Mouse (Mus musculus) MEL (cell line): Measurements from ENCODE around the gene Mpzl3. TPM values are rescaled to one million over a fixed set of nuclear protein-coding genes. Genes with fewer than 3 reads are reported as not detected.

Experiments used
- DNase-seq: peaks from one replicate; pipeline ENCODE4 v3.0.0; 2011; ENCODE audit warnings: low read depth, low spot score
- H3K27ac ChIP-seq: 2 replicates; pipeline ENCODE4 v1.5.1; 2012; ENCODE audit warnings: low read depth, mild to moderate bottlenecking, control low read depth, low read length, moderate library complexity; ENCODE audit not compliant: control insufficient read depth
- H3K27me3 ChIP-seq, 2 experiments: fragments of 150-350 bp in 1 of 2; sonication (generic) in 1 of 2; 2 replicates each; pipeline ENCODE4 v1.6.1; 2012; ENCODE audit warnings: low read length in 2 of 2, mild to moderate bottlenecking in 2 of 2, improper control_type of control experiment in 1 of 2, moderate library complexity in 1 of 2; ENCODE audit not compliant: insufficient read depth in 2 of 2, control insufficient read depth in 1 of 2
- H3K36me3 ChIP-seq, 2 experiments: 2 replicates each; pipeline ENCODE4 v1.6.1; 2012 to 2014; ENCODE audit warnings: low read length in 2 of 2, improper control_type of control experiment in 1 of 2, inconsistent platforms in 1 of 2, mild to moderate bottlenecking in 1 of 2; ENCODE audit not compliant: insufficient read depth in 2 of 2, control insufficient read depth in 1 of 2
- H3K4me1 ChIP-seq, 2 experiments: fragments of 150-350 bp in 1 of 2; sonication (generic) in 1 of 2; 2 replicates each; pipeline ENCODE4 v1.6.1; 2012; ENCODE audit warnings: low read length in 2 of 2, improper control_type of control experiment in 1 of 2, mild to moderate bottlenecking in 1 of 2; ENCODE audit not compliant: insufficient read depth in 2 of 2, control insufficient read depth in 1 of 2
- H3K4me3 ChIP-seq, 2 experiments: fragments of 150-350 bp in 1 of 2; sonication (generic) in 1 of 2; 2 replicates each; pipeline ENCODE4 v1.5.1; 2012; ENCODE audit warnings: low read depth in 2 of 2, low read length in 2 of 2, mild to moderate bottlenecking in 2 of 2, moderate library complexity in 2 of 2, control low read depth in 1 of 2, improper control_type of control experiment in 1 of 2; ENCODE audit not compliant: control insufficient read depth in 1 of 2, insufficient read depth in 1 of 2
- H3K79me2 ChIP-seq: 2 replicates; pipeline ENCODE4 v1.6.1; 2012; ENCODE audit warnings: mild to moderate bottlenecking, low read length, moderate library complexity; ENCODE audit not compliant: control insufficient read depth, poor library complexity, insufficient read depth
- H3K9ac ChIP-seq: 2 replicates; pipeline ENCODE4 v1.6.1; 2012; ENCODE audit warnings: low read depth, mild to moderate bottlenecking, control low read depth, low read length, moderate library complexity; ENCODE audit not compliant: control insufficient read depth, poor library complexity, severe bottlenecking
- H3K9me3 ChIP-seq: fragments of 150-350 bp; sonication (generic); replicated peaks from 2 replicates; pipeline ENCODE4 v1.6.1; 2012; ENCODE audit warnings: mild to moderate bottlenecking, low read length, improper control_type of control experiment, moderate library complexity; ENCODE audit not compliant: insufficient read depth
- E2F4 ChIP-seq: IDR thresholded peaks from 2 replicates; pipeline ENCODE4 v1.6.1; 2011; ENCODE audit warnings: low read depth, low read length, improper control_type of control experiment, borderline replicate concordance
- ELF1 ChIP-seq: IDR thresholded peaks from 2 replicates; pipeline ENCODE4 v1.6.1; 2014; ENCODE audit warnings: low read depth, mild to moderate bottlenecking, inconsistent platforms, low read length, improper control_type of control experiment, moderate library complexity
- EP300 ChIP-seq, 2 experiments: IDR thresholded peaks; 2 replicates each; pipeline ENCODE4 v1.6.1; 2011; ENCODE audit warnings: improper control_type of control experiment in 2 of 2, low read length in 2 of 2, low read depth in 1 of 2, mild to moderate bottlenecking in 1 of 2
- MAZ ChIP-seq: IDR thresholded peaks from 2 replicates; pipeline ENCODE4 v1.6.1; 2012; ENCODE audit warnings: low read depth, mild to moderate bottlenecking, inconsistent platforms, low read length, improper control_type of control experiment
- NELFE ChIP-seq: IDR thresholded peaks from 2 replicates; pipeline ENCODE4 v1.6.1; 2011; ENCODE audit warnings: low read depth, low read length, improper control_type of control experiment
- NRF1 ChIP-seq: IDR thresholded peaks from 2 replicates; pipeline ENCODE4 v1.6.1; 2014; ENCODE audit warnings: low read depth, mild to moderate bottlenecking, inconsistent platforms, low read length, improper control_type of control experiment, moderate library complexity; ENCODE audit not compliant: poor library complexity, insufficient read depth, severe bottlenecking
- POLR2AphosphoS5 ChIP-seq: IDR thresholded peaks from 2 replicates; pipeline ENCODE4 v1.6.1; 2012; ENCODE audit warnings: low read depth, borderline replicate concordance, mild to moderate bottlenecking, inconsistent platforms, low read length, moderate library complexity, mixed read lengths
- RAD21 ChIP-seq: IDR thresholded peaks from 2 replicates; pipeline ENCODE4 v1.6.1; 2011; ENCODE audit warnings: mild to moderate bottlenecking, low read depth, low read length, improper control_type of control experiment
- SIN3A ChIP-seq: IDR thresholded peaks from 2 replicates; pipeline ENCODE4 v1.6.1; 2012; ENCODE audit warnings: low read length, improper control_type of control experiment, inconsistent platforms
- UBTF ChIP-seq: IDR thresholded peaks from 2 replicates; pipeline ENCODE4 v1.6.1; 2012; ENCODE audit warnings: low read depth, mild to moderate bottlenecking, inconsistent platforms, low read length, improper control_type of control experiment, moderate library complexity, borderline replicate concordance; ENCODE audit not compliant: insufficient read depth
- USF1 ChIP-seq: IDR thresholded peaks from 2 replicates; pipeline ENCODE4 v1.6.1; 2014; ENCODE audit warnings: low read depth, mild to moderate bottlenecking, inconsistent platforms, low read length, improper control_type of control experiment, moderate library complexity
- ZC3H11A ChIP-seq: IDR thresholded peaks from 2 replicates; pipeline ENCODE4 v1.6.1; 2012; ENCODE audit warnings: low read depth, mild to moderate bottlenecking, inconsistent platforms, low read length, improper control_type of control experiment
- polyA plus RNA-seq, 2 experiments: library from polyadenylated mRNA; stranded (reverse) in 1 of 2; unstranded in 1 of 2; fragments of >175 nt in 1 of 2; fragments of >200 nt in 1 of 2; gene quantifications; 2 replicates each; pipeline versions ENCODE4 v1.2.1 to v1.2.4; 2012; ENCODE audit warnings: low replicate concordance in 2 of 2, low read depth in 1 of 2; ENCODE audit not compliant: insufficient read length in 2 of 2, insufficient read depth in 1 of 2, missing spikeins in 1 of 2
- total RNA-seq: library from RNA; depleted of rRNA; stranded (reverse); fragments of 300-350 nt; gene quantifications from 2 replicates; pipeline ENCODE4 v1.2.3, GENCODE M21; 2012

Mpzl3 gene
- total and polyA plus RNA-seq, 3 experiments: not detected

DNA sequence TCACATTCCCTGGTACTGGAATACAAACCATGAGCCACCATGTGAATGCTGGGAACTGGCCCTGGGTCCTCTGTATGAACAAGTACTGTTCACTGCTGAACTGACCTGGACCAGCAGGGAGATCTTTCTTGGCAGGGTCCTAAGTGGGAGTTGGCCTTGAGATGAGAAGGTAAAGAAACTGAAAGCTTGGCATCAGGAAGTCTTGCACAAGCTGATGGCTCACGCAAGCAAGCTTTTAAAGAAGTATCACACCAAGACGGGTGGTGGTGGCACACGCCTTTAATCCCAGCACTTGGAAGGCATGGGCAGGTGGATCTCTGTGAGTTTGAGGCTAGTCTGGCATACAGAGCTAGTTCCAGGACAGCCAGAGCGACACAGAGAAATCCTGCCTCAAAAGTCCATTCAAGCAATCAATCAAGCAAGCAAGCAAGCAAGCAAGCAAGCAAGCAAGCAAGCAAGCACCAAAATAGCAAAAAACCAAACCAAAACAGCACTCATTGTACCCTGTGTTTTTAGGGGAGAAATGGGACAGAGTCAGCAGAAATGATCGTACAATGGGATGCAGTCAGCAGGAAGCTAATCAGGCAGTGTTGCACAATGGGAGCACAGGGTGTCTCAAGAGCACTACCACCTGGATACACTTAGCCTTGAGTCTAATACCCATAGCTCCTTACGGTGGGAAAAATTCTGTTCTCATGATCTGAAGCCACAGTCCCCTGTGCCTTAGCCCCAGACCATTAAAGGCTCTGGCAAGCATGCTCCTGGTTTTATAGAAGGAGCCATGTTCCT lies 40.4 kb downstream of the Mpzl3 start:
- H3K4me1 ChIP-seq: no peaks in the 10 kb centered on the region
- no peak for DNase-seq
- no peaks in the 10 kb centered on the region for H3K9me3 ChIP-seq
- H3K79me2 ChIP-seq: no peaks in the 10 kb centered on the region
- TF ChIP-seq EP300 (IDR thresholded peaks at IDR 0.05; ENCODE audit: low read depth in 1 of 2, low read length in 2 of 2) (no peak), E2F4 (no peak), SIN3A (no peak)
- H3K27ac ChIP-seq: no peak overlapping the region
- H3K4me3 ChIP-seq: no peak overlapping the region
- H3K27me3 ChIP-seq: peaks cover 44 to 48% of the 10 kb centered on the region in 2 experiments
- H3K36me3 ChIP-seq: no peaks in the 10 kb centered on the region
- no peak overlapping the region for H3K9ac ChIP-seq

DNA sequence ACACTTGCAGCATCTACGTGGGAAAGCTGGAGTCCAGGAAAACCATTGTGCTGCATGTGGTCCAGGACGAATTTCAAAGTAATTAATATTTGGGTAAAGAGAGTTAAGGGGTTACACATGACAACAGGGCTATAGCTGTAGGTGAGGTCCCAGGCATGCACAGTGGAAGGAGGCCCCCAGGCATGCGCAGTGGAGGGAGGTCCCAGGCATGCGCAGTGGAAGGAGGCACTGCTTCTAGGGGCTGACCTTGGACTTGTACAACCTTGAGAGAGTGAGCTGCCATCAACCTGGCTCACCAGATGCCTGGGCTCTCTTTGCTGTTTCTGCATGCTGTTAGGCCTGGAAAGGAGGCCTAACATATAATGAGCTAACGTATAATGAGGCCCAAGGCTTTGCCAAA lies 42.9 kb downstream of the Mpzl3 start:
- no peak for DNase-seq
- Histone ChIP-seq H3K9ac (no peak overlapping the region), H3K36me3 (no peaks in the 10 kb centered on the region), H3K9me3 (no peaks in the 10 kb centered on the region), H3K4me3 (no peak overlapping the region), H3K27me3 (peaks cover 29 to 35% of the 10 kb centered on the region in 2 experiments)
- TF ChIP-seq NELFE (no peak), NRF1 (peak; percentile 68)
- TF ChIP-seq, all 39 proteins: peak for 1
- Histone ChIP-seq H3K27ac (no peak overlapping the region), H3K4me1 (no peaks in the 10 kb centered on the region), H3K79me2 (no peaks in the 10 kb centered on the region)

DNA sequence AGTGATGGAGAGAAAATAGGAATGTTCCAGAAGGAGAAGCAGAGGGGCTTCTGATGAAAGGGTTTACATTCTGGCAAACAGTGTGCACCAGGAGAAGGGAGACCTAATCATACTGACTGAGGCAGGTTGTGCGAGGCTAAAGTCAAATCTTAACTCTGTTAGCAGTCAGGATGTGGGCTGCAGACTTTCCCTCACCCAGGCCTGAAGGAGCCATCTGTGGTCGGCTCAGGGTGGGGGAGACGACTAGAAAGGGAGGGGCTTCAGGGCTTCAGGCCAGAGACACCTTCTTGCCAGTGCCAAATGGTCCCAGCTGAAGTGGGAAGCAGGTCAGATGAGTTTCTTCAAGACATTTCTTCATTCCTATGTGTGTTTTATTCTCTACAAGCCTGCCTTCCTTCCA lies 43.4 kb downstream of the Mpzl3 start:
- no peak overlapping the region for H3K4me3 ChIP-seq
- no peak overlapping the region for H3K9ac ChIP-seq
- H3K27me3 ChIP-seq: peaks cover 26 to 30% of the 10 kb centered on the region in 2 experiments
- H3K4me1 ChIP-seq: no peaks in the 10 kb centered on the region
- H3K27ac ChIP-seq: no peak overlapping the region
- H3K79me2 ChIP-seq: no peaks in the 10 kb centered on the region
- H3K36me3 ChIP-seq: 0 out of 4 replicates have a peak, but pooled peaks cover 0 to under 1% of the 10 kb centered on the region in 2 experiments
- no peaks in the 10 kb centered on the region for H3K9me3 ChIP-seq
- no peak for DNase-seq
- TF ChIP-seq MAZ: no peak
- no peak for TF ChIP-seq RAD21
- no peak for TF ChIP-seq ELF1
- no peak for TF ChIP-seq NELFE
- TF ChIP-seq POLR2AphosphoS5: no peak
- no peak for TF ChIP-seq USF1
- no peak for TF ChIP-seq UBTF
- TF ChIP-seq ZC3H11A: no peak
- TF ChIP-seq, all 39 proteins: peak for 0
